Mouse (Mus musculus): Measurements from ENCODE around the gene Ybx2.

Gene Ybx2

GRCm38 (mm10) chr11:69935137-69935879 lies at the start of gene Ybx2:
TSS of gene Ybx2 (plus strand) at chr11:69935796.
- peak; percentile 96 for DNase-seq

GRCm38 (mm10) chr11:69886907-69887635 lies 48.5 kb upstream of the Ybx2 start:
- DNase-seq, result no peak

GRCm38 (mm10) chr11:69891482-69891881 lies 44.1 kb upstream of the Ybx2 start:
- DNase-seq, result no peak

GRCm38 (mm10) chr11:69894671-69895070 lies 40.9 kb upstream of the Ybx2 start:
- DNase-seq, result peak; percentile 93

- peak; percentile 85 for DNase-seq
Measured at GRCm38 (mm10) chr11:69895291-69895690, 40.3 kb upstream of the Ybx2 start, which contains the start of gene Acap1. TSS of gene Acap1 (minus strand) at chr11:69895539.

GRCm38 (mm10) chr11:69899870-69900269 lies 35.7 kb upstream of the Ybx2 start:
- peak; percentile 35 for DNase-seq

GRCm38 (mm10) chr11:69900471-69901405 lies 34.9 kb upstream of the Ybx2 start, which contains the start of the genes 2810408A11Rik and Neurl4:
TSS of gene 2810408A11Rik (minus strand) at chr11:69900987.
TSS of gene Neurl4 (plus strand) at chr11:69901072.
- peak; percentile 93 for DNase-seq

- DNase-seq, result peak; percentile 96
Measured at GRCm38 (mm10) chr11:69901406-69901846, 34.2 kb upstream of the Ybx2 start.

- DNase-seq, result no peak
Measured at GRCm38 (mm10) chr11:69901993-69902392, 33.6 kb upstream of the Ybx2 start.

GRCm38 (mm10) chr11:69902972-69903371 lies 32.6 kb upstream of the Ybx2 start:
- no peak for DNase-seq

GRCm38 (mm10) chr11:69904311-69904710 lies 31.3 kb upstream of the Ybx2 start:
- no peak for DNase-seq

GRCm38 (mm10) chr11:69908645-69909044 lies 27.0 kb upstream of the Ybx2 start:
- no peak for DNase-seq

GRCm38 (mm10) chr11:69909174-69909573 lies 26.4 kb upstream of the Ybx2 start:
- DNase-seq, result no peak

- DNase-seq, result no peak
Measured at GRCm38 (mm10) chr11:69910177-69910576, 25.4 kb upstream of the Ybx2 start.

- DNase-seq, result no peak
Measured at GRCm38 (mm10) chr11:69910781-69911560, 24.6 kb upstream of the Ybx2 start.

- no peak for DNase-seq
Measured at GRCm38 (mm10) chr11:69911701-69912100, 23.9 kb upstream of the Ybx2 start.

GRCm38 (mm10) chr11:69912716-69913530 lies 22.7 kb upstream of the Ybx2 start:
- DNase-seq, result no peak

GRCm38 (mm10) chr11:69913554-69914371 lies 21.8 kb upstream of the Ybx2 start, which contains the start of gene Gps2:
TSS of gene Gps2 (plus strand) at chr11:69913888.
- peak; percentile 92 for DNase-seq

- no peak for DNase-seq
Measured at GRCm38 (mm10) chr11:69914372-69914764, 21.2 kb upstream of the Ybx2 start.

- no peak for DNase-seq
Measured at GRCm38 (mm10) chr11:69914917-69915430, 20.6 kb upstream of the Ybx2 start.

All from thymus, postnatal 14 days (tissue).